Mouse (Mus musculus) cortical plate, adult 2 months (tissue): ENCODE results near the gene Gm5105.

Experiments used
- CTCF ChIP-seq: fragments of 200-500 bp; IDR thresholded peaks from 2 replicates; pipeline ENCODE4 v1.5.1; 2011; ENCODE audit warnings: mild to moderate bottlenecking, control low read depth, low read length; ENCODE audit not compliant: insufficient read depth; ENCODE audit errors: extremely low read depth
- POLR2A ChIP-seq: fragments of 200-500 bp; IDR thresholded peaks from 2 replicates; pipeline ENCODE4 v1.6.1; 2011; ENCODE audit warnings: mild to moderate bottlenecking, low read length, control low read depth; ENCODE audit not compliant: insufficient read depth; ENCODE audit errors: extremely low read depth

DNA sequence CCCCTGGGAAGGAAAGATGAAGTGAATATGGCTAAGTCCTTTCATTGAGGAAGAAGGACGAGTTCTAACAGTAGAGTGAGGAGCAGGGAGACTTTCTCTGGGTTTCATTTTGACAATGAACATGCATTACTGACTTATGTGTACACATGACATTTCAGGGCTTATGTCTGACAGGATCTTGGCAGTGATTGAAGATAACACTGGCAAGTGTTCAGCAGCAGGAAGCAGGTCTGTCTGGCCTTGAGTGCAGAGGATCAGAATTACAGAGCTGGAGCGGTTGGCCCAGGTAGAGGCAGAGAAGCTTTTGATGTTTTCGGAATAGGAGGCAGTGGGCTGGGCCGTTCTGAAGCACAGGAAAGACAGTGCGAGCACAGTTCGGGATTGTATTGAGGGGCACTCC is 59.0 kb downstream of the Gm5105 start:
- TF ChIP-seq POLR2A = no peak
- no peak for TF ChIP-seq CTCF
